Mouse (Mus musculus): ENCODE data around the gene Myof. TPM values are rescaled to one million over a fixed set of nuclear protein-coding genes. Genes with fewer than 3 reads are reported as not detected.

The Myof gene
- total and polyA plus RNA-seq, 3 experiments: 0.55 TPM; not detected in 2

- ATAC-seq (ENCODE audit: extremely low read depth, insufficient number of reproducible peaks, low FRiP score, poor library complexity, severe bottlenecking): no peak
- no peaks in the 10 kb centered on the region for H3K36me3 ChIP-seq (replicated peaks)
Measured at GRCm38 (mm10) chr19:37946053-37946452, 97.3 kb downstream of the Myof start.

GRCm38 (mm10) chr19:37939203-37939602 lies 104.2 kb downstream of the Myof start:
- no peaks in the 10 kb centered on the region for H3K4me1 ChIP-seq (ENCODE audit: insufficient read depth, low read depth, low read length)
- H3K4me3 ChIP-seq (ENCODE audit: low read depth, low read length): no peak overlapping the region
- no peak for ATAC-seq (ENCODE audit: extremely low read depth, insufficient number of reproducible peaks, low FRiP score, poor library complexity, severe bottlenecking)
- TF ChIP-seq TAL1 (conservative IDR thresholded peaks at IDR 0.05; ENCODE audit: low read depth, low read length) (no peak), GATA1 (IDR thresholded peaks at IDR 0.05; ENCODE audit: borderline replicate concordance, low read length) (no peak), CTCF (IDR thresholded peaks at IDR 0.05; ENCODE audit: low read depth, low read length) (no peak), GATA2 (IDR thresholded peaks at IDR 0.05; ENCODE audit: borderline replicate concordance, low read depth, low read length) (no peak), POLR2AphosphoS5 (IDR thresholded peaks at IDR 0.05; ENCODE audit: insufficient replicate concordance, low read depth, low read length) (no peak)
- H3K36me3 ChIP-seq (replicated peaks): no peaks in the 10 kb centered on the region
- H3K27me3 ChIP-seq (ENCODE audit: insufficient read depth, low read length): peaks cover 4% of the 10 kb centered on the region; the same call in 1 of the 2 replicates
- H3K9me3 ChIP-seq (replicated peaks): no peaks in the 10 kb centered on the region
- no peak for DNase-seq (ENCODE audit: low spot score)

More at GRCm38 (mm10) chr19:37946053-37946452, 97.3 kb downstream of the Myof start:
- no peak for TF ChIP-seq POLR2AphosphoS5 (IDR thresholded peaks at IDR 0.05; ENCODE audit: insufficient replicate concordance, low read depth, low read length)
- no peak for TF ChIP-seq TAL1 (conservative IDR thresholded peaks at IDR 0.05; ENCODE audit: low read depth, low read length)
- TF ChIP-seq GATA2 (IDR thresholded peaks at IDR 0.05; ENCODE audit: borderline replicate concordance, low read depth, low read length): no peak
- TF ChIP-seq GATA1 (IDR thresholded peaks at IDR 0.05; ENCODE audit: borderline replicate concordance, low read length): no peak
- TF ChIP-seq CTCF (IDR thresholded peaks at IDR 0.05; ENCODE audit: low read depth, low read length): no peak
- H3K27me3 ChIP-seq (ENCODE audit: insufficient read depth, low read length): peaks cover 4% of the 10 kb centered on the region; the same call in 1 of the 2 replicates
- H3K4me3 ChIP-seq (ENCODE audit: low read depth, low read length): no peak overlapping the region
- H3K4me1 ChIP-seq (ENCODE audit: insufficient read depth, low read depth, low read length): no peaks in the 10 kb centered on the region
- no peak for DNase-seq (ENCODE audit: low spot score)
- no peaks in the 10 kb centered on the region for H3K9me3 ChIP-seq (replicated peaks)

GRCm38 (mm10) chr19:37937092-37937491 lies 106.3 kb downstream of the Myof start:
- Histone ChIP-seq H3K27me3 (ENCODE audit: insufficient read depth, low read length) (peaks cover 4% of the 10 kb centered on the region; the same call in 1 of the 2 replicates), H3K9me3 (replicated peaks) (no peaks in the 10 kb centered on the region), H3K36me3 (replicated peaks) (no peaks in the 10 kb centered on the region), H3K4me1 (ENCODE audit: insufficient read depth, low read depth, low read length) (no peaks in the 10 kb centered on the region), H3K4me3 (ENCODE audit: low read depth, low read length) (no peak overlapping the region)
- ATAC-seq (ENCODE audit: extremely low read depth, insufficient number of reproducible peaks, low FRiP score, poor library complexity, severe bottlenecking): no peak
- DNase-seq (ENCODE audit: low spot score): no peak
- TF ChIP-seq CTCF (IDR thresholded peaks at IDR 0.05; ENCODE audit: low read depth, low read length) (no peak), GATA1 (IDR thresholded peaks at IDR 0.05; ENCODE audit: borderline replicate concordance, low read length) (no peak), TAL1 (conservative IDR thresholded peaks at IDR 0.05; ENCODE audit: low read depth, low read length) (no peak), POLR2AphosphoS5 (IDR thresholded peaks at IDR 0.05; ENCODE audit: insufficient replicate concordance, low read depth, low read length) (no peak), GATA2 (IDR thresholded peaks at IDR 0.05; ENCODE audit: borderline replicate concordance, low read depth, low read length) (no peak)

GRCm38 (mm10) chr19:37934640-37935039 lies 108.7 kb downstream of the Myof start:
- Histone ChIP-seq H3K9me3 (replicated peaks) (no peaks in the 10 kb centered on the region), H3K4me3 (ENCODE audit: low read depth, low read length) (no peak overlapping the region), H3K36me3 (replicated peaks) (no peaks in the 10 kb centered on the region), H3K27me3 (ENCODE audit: insufficient read depth, low read length) (peaks cover 3% of the 10 kb centered on the region), H3K4me1 (ENCODE audit: insufficient read depth, low read depth, low read length) (no peaks in the 10 kb centered on the region)
- DNase-seq (ENCODE audit: low spot score): no peak
- no peak for TF ChIP-seq GATA2 (IDR thresholded peaks at IDR 0.05; ENCODE audit: borderline replicate concordance, low read depth, low read length)
- TF ChIP-seq GATA1 (IDR thresholded peaks at IDR 0.05; ENCODE audit: borderline replicate concordance, low read length): no peak
- TF ChIP-seq CTCF (IDR thresholded peaks at IDR 0.05; ENCODE audit: low read depth, low read length): no peak
- TF ChIP-seq TAL1 (conservative IDR thresholded peaks at IDR 0.05; ENCODE audit: low read depth, low read length): no peak
- TF ChIP-seq POLR2AphosphoS5 (IDR thresholded peaks at IDR 0.05; ENCODE audit: insufficient replicate concordance, low read depth, low read length): no peak
- ATAC-seq (ENCODE audit: extremely low read depth, insufficient number of reproducible peaks, low FRiP score, poor library complexity, severe bottlenecking): no peak

GRCm38 (mm10) chr19:37932198-37932597 lies 111.2 kb downstream of the Myof start:
- Histone ChIP-seq H3K27me3 (ENCODE audit: insufficient read depth, low read length) (peaks cover 6% of the 10 kb centered on the region), H3K4me1 (ENCODE audit: insufficient read depth, low read depth, low read length) (no peaks in the 10 kb centered on the region), H3K4me3 (ENCODE audit: low read depth, low read length) (no peak overlapping the region), H3K36me3 (replicated peaks) (no peaks in the 10 kb centered on the region), H3K9me3 (replicated peaks) (no peaks in the 10 kb centered on the region)
- ATAC-seq (ENCODE audit: extremely low read depth, insufficient number of reproducible peaks, low FRiP score, poor library complexity, severe bottlenecking) (no peak), DNase-seq (ENCODE audit: low spot score) (no peak)
- no peak for TF ChIP-seq GATA2 (IDR thresholded peaks at IDR 0.05; ENCODE audit: borderline replicate concordance, low read depth, low read length)
- TF ChIP-seq POLR2AphosphoS5 (IDR thresholded peaks at IDR 0.05; ENCODE audit: insufficient replicate concordance, low read depth, low read length): no peak
- no peak for TF ChIP-seq GATA1 (IDR thresholded peaks at IDR 0.05; ENCODE audit: borderline replicate concordance, low read length)

- no peaks in the 10 kb centered on the region for H3K9me3 ChIP-seq (replicated peaks)
- no peaks in the 10 kb centered on the region for H3K4me1 ChIP-seq (ENCODE audit: insufficient read depth, low read depth, low read length)
- ATAC-seq (ENCODE audit: extremely low read depth, insufficient number of reproducible peaks, low FRiP score, poor library complexity, severe bottlenecking) (no peak), DNase-seq (ENCODE audit: low spot score) (no peak)
- no peak overlapping the region for H3K4me3 ChIP-seq (ENCODE audit: low read depth, low read length)
- no peaks in the 10 kb centered on the region for H3K36me3 ChIP-seq (replicated peaks)
- H3K27me3 ChIP-seq (ENCODE audit: insufficient read depth, low read length): peaks cover 6% of the 10 kb centered on the region
- TF ChIP-seq GATA1 (IDR thresholded peaks at IDR 0.05; ENCODE audit: borderline replicate concordance, low read length) (no peak), POLR2AphosphoS5 (IDR thresholded peaks at IDR 0.05; ENCODE audit: insufficient replicate concordance, low read depth, low read length) (no peak)
Measured at GRCm38 (mm10) chr19:37927911-37928310, 115.5 kb downstream of the Myof start.

DNA sequence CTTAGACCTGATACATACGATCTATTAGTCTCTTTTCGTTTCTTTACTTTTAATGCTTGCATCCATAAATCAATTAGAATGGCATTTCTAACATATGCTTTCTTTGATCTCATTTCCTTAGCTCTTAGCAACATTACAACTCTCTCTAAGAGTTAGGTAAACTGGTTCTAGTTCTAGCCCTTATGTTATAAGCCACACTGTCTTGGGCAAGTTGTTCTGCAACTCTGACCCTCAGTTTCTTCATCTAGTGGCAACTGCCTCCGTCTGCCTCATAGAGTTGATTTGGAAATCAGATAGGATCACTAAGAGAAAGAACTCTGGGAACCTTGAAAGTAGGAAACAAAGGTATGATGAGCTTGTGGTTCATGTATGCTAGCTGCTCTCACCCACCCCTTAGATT lies 118.1 kb downstream of the Myof start:
- ATAC-seq (ENCODE audit: extremely low read depth, insufficient number of reproducible peaks, low FRiP score, poor library complexity, severe bottlenecking) (no peak), DNase-seq (ENCODE audit: low spot score) (no peak)
- Histone ChIP-seq H3K4me3 (ENCODE audit: low read depth, low read length) (no peak overlapping the region), H3K27me3 (ENCODE audit: insufficient read depth, low read length) (peaks cover 4% of the 10 kb centered on the region), H3K4me1 (ENCODE audit: insufficient read depth, low read depth, low read length) (no peaks in the 10 kb centered on the region), H3K36me3 (replicated peaks) (no peaks in the 10 kb centered on the region), H3K9me3 (replicated peaks) (no peaks in the 10 kb centered on the region)
- TF ChIP-seq POLR2AphosphoS5 (IDR thresholded peaks at IDR 0.05; ENCODE audit: insufficient replicate concordance, low read depth, low read length) (no peak), TAL1 (conservative IDR thresholded peaks at IDR 0.05; ENCODE audit: low read depth, low read length) (no peak), GATA1 (IDR thresholded peaks at IDR 0.05; ENCODE audit: borderline replicate concordance, low read length) (no peak), CTCF (IDR thresholded peaks at IDR 0.05; ENCODE audit: low read depth, low read length) (no peak), GATA2 (IDR thresholded peaks at IDR 0.05; ENCODE audit: borderline replicate concordance, low read depth, low read length) (no peak)
